Mouse (Mus musculus): ENCODE measurements around the gene Ccdc58. TPM values are rescaled to one million over a fixed set of nuclear protein-coding genes. Genes with fewer than 3 reads are reported as not detected.
A peak's percentile ranks its signal among the peaks of the same experiment; 100 is the strongest.
"Not testable (repeated sequence)": the region's sequence is repeated elsewhere in the genome, so short reads cannot be mapped to it uniquely, and the experiment has no call there.

Ccdc58 gene
- 43.8 and 44.6 TPM in 2 replicates for polyA plus RNA-seq (2015; fragmentation: Nextera tagmentation; extraction: Ambion mirVana)

DNA sequence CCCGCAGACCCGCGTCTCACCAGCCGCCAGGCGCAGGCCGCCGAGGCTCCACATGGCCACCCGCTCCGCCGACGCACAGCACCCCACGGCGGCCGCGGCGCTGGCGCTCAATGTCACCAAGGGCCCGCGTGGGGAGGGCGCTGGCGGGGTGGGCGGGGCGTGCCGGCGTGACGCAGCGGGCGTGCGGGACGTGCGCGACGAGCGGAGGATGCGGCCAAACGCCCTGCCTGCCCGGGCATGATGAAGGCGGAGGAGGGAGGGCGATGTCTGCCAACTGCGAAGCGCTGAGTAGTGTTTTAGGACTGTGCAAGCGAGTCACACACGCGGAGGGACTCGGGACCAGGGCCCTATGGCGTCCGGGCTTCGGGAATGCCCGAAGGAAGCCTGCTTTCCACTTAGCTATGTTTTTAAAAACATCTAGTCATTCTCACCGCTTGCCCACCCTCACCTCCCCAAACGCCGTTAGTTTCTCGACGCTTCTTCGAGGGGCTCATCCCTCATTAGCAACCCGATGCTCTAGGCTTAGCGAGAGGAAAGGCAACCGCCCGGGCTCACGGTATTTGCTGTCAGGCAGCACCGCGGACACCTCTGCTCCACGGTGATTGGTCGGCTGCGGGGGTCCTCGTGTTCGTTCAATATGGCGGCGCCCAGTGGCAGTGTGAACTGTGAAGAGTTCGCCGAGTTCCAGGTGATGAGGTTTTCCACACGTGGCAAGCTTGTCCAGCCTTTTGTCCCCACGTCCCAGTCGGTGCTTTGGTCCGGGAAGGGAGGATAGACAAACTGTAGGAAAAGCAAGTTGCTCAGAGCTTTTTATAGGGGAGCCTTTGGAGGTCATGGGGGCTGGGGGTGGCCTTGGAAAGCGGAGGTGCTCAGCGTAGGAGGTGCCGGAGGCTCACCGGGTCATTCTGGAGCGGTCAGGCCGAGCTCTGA, at the start of gene Ccdc58, which contains the start of gene Fam162a:
TSS of gene Ccdc58 (plus strand) at position 236 of the 930 bp plus-strand sequence.
TSS of gene Fam162a (minus strand) at position 145 of the 930 bp plus-strand sequence.
- H3K9me3 ChIP-seq (replicated peaks; ENCODE audit: control insufficient read depth, low read length): no peaks in the 10 kb centered on the region
- WGBS (ENCODE audit: insufficient replicate concordance): under 1% methylated on average over 80 of the region's 81 CpGs
- H3K4me3 ChIP-seq (ENCODE audit: low read depth, low read length): peak within 1 kb of the TSS; percentile 95
- H3K27me3 ChIP-seq (ENCODE audit: control insufficient read depth, insufficient read depth, low read depth, low read length): no peaks in the 10 kb centered on the region
- ATAC-seq (ENCODE audit: low read depth): peak; percentile 94
- H3K4me1 ChIP-seq (ENCODE audit: control insufficient read depth, low read depth, low read length): peaks cover 25% of the 10 kb centered on the region
- no peaks in the 10 kb centered on the region for H3K36me3 ChIP-seq (ENCODE audit: control insufficient read depth, insufficient read depth)
- peak within 1 kb of the TSS; percentile 98 for H3K27ac ChIP-seq (ENCODE audit: low read length)
- H3K4me2 ChIP-seq (ENCODE audit: low read depth, low read length): peak within 1 kb of the TSS; percentile 92
- H3K9ac ChIP-seq (ENCODE audit: low read depth, low read length): peak within 1 kb of the TSS; percentile 95

DNA sequence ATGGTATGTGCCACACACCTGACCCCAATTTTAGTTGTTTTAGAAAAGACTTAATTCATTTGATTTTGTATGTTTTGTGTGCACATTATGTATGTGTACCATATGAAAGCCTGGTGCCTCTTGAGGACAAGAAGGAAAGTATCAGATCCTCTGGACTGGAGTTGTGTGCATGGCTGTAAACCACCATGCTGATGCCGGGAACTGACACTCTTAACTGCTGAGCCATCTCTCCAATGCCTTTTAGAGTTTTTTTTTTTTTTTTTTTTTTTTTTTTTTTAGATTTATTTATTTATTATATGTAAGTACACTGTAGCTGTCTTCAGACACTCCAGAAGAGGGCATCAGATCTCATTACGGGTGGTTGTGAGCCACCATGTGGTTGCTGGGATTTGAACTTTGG, 43.4 kb upstream of the Ccdc58 start:
- not testable (repeated sequence) for H3K27me3 ChIP-seq (ENCODE audit: control insufficient read depth, insufficient read depth, low read depth, low read length); H3K9me3 ChIP-seq (replicated peaks; ENCODE audit: control insufficient read depth, low read length); ATAC-seq (ENCODE audit: low read depth); H3K4me2 ChIP-seq (ENCODE audit: low read depth, low read length); H3K27ac ChIP-seq (ENCODE audit: low read length); H3K4me1 ChIP-seq (ENCODE audit: control insufficient read depth, low read depth, low read length); H3K4me3 ChIP-seq (ENCODE audit: low read depth, low read length); H3K9ac ChIP-seq (ENCODE audit: low read depth, low read length)
- WGBS (ENCODE audit: insufficient replicate concordance): 67% methylated on average over 1 of the region's 2 CpGs
- peaks cover 28% of the 10 kb centered on the region for H3K36me3 ChIP-seq (ENCODE audit: control insufficient read depth, insufficient read depth)

DNA sequence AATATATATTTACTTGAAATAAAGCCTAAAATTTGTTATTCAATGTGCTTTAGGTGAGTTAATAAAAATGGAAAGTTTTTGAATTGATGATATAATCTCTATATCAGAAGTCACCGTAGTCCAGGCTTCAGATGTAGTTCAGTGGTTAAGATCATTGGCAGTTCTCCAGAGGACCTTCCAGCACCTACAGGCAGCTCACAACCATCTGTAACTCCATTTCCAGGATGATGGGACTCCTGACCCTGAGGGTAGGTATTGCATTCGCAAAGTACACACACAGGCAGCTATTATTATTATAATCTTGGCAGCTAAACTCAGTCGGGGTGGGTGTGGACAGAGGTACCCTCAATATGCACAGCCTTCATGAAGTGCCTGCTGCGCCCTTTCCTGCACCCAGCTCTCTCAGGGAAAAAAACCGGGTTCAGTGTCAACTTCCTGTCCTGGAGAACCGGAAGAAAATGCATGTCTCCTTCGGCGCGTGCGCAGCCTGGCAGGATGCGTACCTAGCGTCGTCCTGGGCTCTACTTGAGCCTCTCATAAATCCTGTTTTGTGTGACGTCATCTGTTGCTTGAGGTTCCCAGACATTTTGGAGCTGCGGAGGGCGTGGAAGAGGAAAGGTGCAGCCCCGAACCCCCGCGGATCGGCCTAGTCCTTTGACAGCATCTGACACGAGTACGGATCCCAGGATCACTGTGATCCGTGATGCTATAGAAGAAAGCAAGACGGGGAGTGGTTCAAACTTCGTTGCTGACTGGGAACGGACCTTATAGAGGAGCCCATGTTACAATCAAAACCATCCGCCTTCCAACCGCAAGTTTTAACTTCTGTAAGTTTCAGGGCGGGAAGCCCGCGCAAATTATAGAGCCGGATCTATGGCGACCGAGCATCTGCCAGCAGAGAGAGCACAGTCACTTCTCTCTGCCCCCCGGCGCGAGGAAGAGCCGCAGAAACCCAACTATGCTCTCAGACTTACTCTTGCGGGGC, 30.6 kb upstream of the Ccdc58 start, which contains the start of gene Wdr5b:
TSS of gene Wdr5b (plus strand) at position 551 of the 985 bp plus-strand sequence.
- H3K4me3 ChIP-seq (ENCODE audit: low read depth, low read length): peak within 1 kb of the TSS; percentile 75
- peak; percentile 96 for ATAC-seq (ENCODE audit: low read depth)

DNA sequence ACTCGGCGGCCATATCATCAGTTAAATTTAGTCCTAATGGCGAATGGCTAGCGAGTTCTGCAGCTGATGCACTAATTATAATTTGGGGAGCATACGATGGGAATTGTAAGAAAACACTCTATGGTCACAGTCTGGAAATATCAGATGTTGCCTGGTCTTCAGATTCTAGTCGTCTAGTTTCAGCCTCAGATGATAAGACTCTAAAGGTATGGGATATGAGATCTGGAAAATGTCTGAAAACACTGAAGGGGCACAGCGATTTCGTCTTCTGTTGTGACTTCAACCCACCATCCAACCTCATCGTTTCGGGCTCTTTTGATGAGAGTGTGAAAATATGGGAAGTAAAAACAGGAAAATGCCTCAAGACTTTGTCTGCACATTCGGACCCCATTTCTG, 29.9 kb upstream of the Ccdc58 start:
- Histone ChIP-seq H3K36me3 (ENCODE audit: control insufficient read depth, insufficient read depth) (peaks cover 6% of the 10 kb centered on the region), H3K9me3 (replicated peaks; ENCODE audit: control insufficient read depth, low read length) (no peaks in the 10 kb centered on the region), H3K9ac (ENCODE audit: low read depth, low read length) (peak overlapping the region; percentile 81), H3K4me2 (ENCODE audit: low read depth, low read length) (peak overlapping the region; percentile 83), H3K4me3 (ENCODE audit: low read depth, low read length) (peak overlapping the region; percentile 75), H3K4me1 (ENCODE audit: control insufficient read depth, low read depth, low read length) (no peaks in the 10 kb centered on the region; the same call in none of the 2 replicates), H3K27ac (ENCODE audit: low read length) (peak overlapping the region; percentile 81), H3K27me3 (ENCODE audit: control insufficient read depth, insufficient read depth, low read depth, low read length) (no peaks in the 10 kb centered on the region)
- WGBS (ENCODE audit: insufficient replicate concordance): 17% methylated on average over 11 of the region's 11 CpGs
- no peak for ATAC-seq (ENCODE audit: low read depth)

More for the DNA sequence above, 30.6 kb upstream of the Ccdc58 start, which contains the start of gene Wdr5b:
- Histone ChIP-seq H3K27ac (ENCODE audit: low read length) (peak within 1 kb of the TSS; percentile 81), H3K36me3 (ENCODE audit: control insufficient read depth, insufficient read depth) (peaks cover 2% of the 10 kb centered on the region), H3K4me1 (ENCODE audit: control insufficient read depth, low read depth, low read length) (no peaks in the 10 kb centered on the region; the same call in none of the 2 replicates), H3K27me3 (ENCODE audit: control insufficient read depth, insufficient read depth, low read depth, low read length) (no peaks in the 10 kb centered on the region), H3K4me2 (ENCODE audit: low read depth, low read length) (peak within 1 kb of the TSS; percentile 83), H3K9me3 (replicated peaks; ENCODE audit: control insufficient read depth, low read length) (no peaks in the 10 kb centered on the region), H3K9ac (ENCODE audit: low read depth, low read length) (peak within 1 kb of the TSS; percentile 81)
- 1% methylated on average over 39 of the region's 39 CpGs for WGBS (ENCODE audit: insufficient replicate concordance)

DNA sequence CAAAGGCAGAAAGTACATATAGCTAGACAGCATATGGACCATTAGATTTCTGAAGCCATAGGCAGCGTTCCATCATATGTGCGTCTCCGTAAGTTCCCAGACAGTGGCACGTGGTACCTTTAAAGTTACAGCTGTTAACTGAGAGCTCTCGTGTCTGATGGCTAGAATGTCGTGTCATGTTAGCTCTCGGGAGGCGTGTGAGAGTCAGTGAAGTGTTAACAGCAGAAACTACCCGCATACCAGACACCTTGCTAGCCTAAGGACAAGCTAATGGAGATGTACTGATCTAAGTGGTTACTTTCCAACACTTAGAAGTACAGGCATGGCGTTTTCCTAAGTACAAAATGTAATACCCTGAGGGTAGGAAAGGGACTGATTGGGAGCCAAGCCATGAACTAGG, 28.4 kb upstream of the Ccdc58 start:
- no peaks in the 10 kb centered on the region for H3K9me3 ChIP-seq (replicated peaks; ENCODE audit: control insufficient read depth, low read length)
- peaks cover 15% of the 10 kb centered on the region for H3K36me3 ChIP-seq (ENCODE audit: control insufficient read depth, insufficient read depth)
- ATAC-seq (ENCODE audit: low read depth): no peak
- no peaks in the 10 kb centered on the region for H3K27me3 ChIP-seq (ENCODE audit: control insufficient read depth, insufficient read depth, low read depth, low read length)
- H3K4me2 ChIP-seq (ENCODE audit: low read depth, low read length): no peak overlapping the region
- no peaks in the 10 kb centered on the region; the same call in none of the 2 replicates for H3K4me1 ChIP-seq (ENCODE audit: control insufficient read depth, low read depth, low read length)
- H3K27ac ChIP-seq (ENCODE audit: low read length): no peak overlapping the region
- no peak overlapping the region for H3K9ac ChIP-seq (ENCODE audit: low read depth, low read length)
- WGBS (ENCODE audit: insufficient replicate concordance): 85% methylated on average over 10 of the region's 10 CpGs
- no peak overlapping the region for H3K4me3 ChIP-seq (ENCODE audit: low read depth, low read length)

DNA sequence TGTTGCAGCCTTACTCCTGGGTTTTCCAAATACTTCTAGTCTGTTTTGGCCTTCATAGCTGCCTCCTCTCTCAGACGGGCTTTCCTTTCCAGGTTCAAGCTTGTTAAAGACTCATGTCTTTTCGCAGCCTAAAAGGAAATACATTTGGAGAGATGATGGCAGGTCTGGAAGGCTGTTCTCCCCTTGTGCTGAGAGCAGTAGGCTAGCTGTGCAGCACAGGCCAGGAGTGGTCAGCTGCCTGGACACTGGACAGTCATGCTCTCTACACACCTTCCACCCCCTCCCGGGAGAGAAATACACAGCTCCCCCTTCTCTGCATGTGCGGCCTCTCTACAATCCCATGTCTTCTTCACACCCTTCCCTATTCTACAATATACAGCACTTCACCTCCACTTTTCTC, 27.5 kb upstream of the Ccdc58 start:
- H3K4me2 ChIP-seq (ENCODE audit: low read depth, low read length): no peak overlapping the region
- H3K27ac ChIP-seq (ENCODE audit: low read length): no peak overlapping the region
- no peaks in the 10 kb centered on the region for H3K9me3 ChIP-seq (replicated peaks; ENCODE audit: control insufficient read depth, low read length)
- H3K36me3 ChIP-seq (ENCODE audit: control insufficient read depth, insufficient read depth): peaks cover 24% of the 10 kb centered on the region
- H3K4me3 ChIP-seq (ENCODE audit: low read depth, low read length): no peak overlapping the region
- H3K4me1 ChIP-seq (ENCODE audit: control insufficient read depth, low read depth, low read length): no peaks in the 10 kb centered on the region; the same call in none of the 2 replicates
- H3K27me3 ChIP-seq (ENCODE audit: control insufficient read depth, insufficient read depth, low read depth, low read length): no peaks in the 10 kb centered on the region
- ATAC-seq (ENCODE audit: low read depth): no peak
- H3K9ac ChIP-seq (ENCODE audit: low read depth, low read length): no peak overlapping the region
- WGBS (ENCODE audit: insufficient replicate concordance): 86% methylated on average over 4 of the region's 4 CpGs

DNA sequence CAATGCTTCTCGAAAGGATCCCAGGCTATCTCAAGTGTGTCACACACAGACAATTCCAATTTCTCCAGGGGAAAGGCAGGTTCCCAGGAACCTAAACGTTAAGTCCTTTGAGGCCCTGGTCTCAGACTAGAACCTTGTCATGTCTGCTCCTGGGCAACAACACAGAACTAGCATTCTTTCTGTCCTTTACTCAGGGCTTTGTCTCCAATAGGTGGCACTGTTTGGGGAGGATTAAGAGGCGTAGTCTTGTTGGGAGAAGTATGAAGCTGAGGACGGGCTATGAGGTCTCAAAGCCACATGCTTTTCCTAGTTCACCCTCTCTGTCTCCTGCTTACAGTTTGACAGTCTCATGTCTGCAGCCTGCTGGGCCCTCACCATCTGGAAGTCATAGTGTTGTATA, 23.9 kb upstream of the Ccdc58 start:
- WGBS (ENCODE audit: insufficient replicate concordance): 82% methylated on average over 4 of the region's 4 CpGs
- no peak for ATAC-seq (ENCODE audit: low read depth)
- no peaks in the 10 kb centered on the region for H3K9me3 ChIP-seq (replicated peaks; ENCODE audit: control insufficient read depth, low read length)
- no peak overlapping the region for H3K27ac ChIP-seq (ENCODE audit: low read length)
- no peaks in the 10 kb centered on the region; the same call in 1 of the 2 replicates for H3K4me1 ChIP-seq (ENCODE audit: control insufficient read depth, low read depth, low read length)
- H3K4me3 ChIP-seq (ENCODE audit: low read depth, low read length): no peak overlapping the region
- H3K36me3 ChIP-seq (ENCODE audit: control insufficient read depth, insufficient read depth): peaks cover 38% of the 10 kb centered on the region
- H3K9ac ChIP-seq (ENCODE audit: low read depth, low read length): no peak overlapping the region
- H3K4me2 ChIP-seq (ENCODE audit: low read depth, low read length): no peak overlapping the region
- H3K27me3 ChIP-seq (ENCODE audit: control insufficient read depth, insufficient read depth, low read depth, low read length): no peaks in the 10 kb centered on the region

DNA sequence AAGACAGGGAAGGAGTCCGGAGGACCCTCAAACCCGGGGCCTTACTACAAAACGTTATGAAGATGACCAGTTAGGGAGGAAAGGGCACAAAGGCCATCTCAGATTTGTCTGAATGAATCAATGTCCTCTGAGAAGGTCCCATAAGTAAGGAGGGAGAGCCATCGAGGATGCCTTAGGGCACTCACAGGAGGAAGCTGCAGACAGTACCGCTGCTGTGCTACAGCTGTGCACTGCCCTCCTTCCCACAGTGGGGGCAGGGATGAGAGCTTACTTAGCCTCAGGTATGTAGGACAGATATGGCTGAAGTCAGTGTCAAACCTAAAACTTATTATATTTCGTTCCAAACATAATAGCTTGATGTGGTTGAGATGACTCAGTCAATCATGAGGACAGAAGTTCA, 20.0 kb upstream of the Ccdc58 start:
- Histone ChIP-seq H3K27ac (ENCODE audit: low read length) (no peak overlapping the region), H3K9ac (ENCODE audit: low read depth, low read length) (no peak overlapping the region), H3K4me2 (ENCODE audit: low read depth, low read length) (no peak overlapping the region), H3K36me3 (ENCODE audit: control insufficient read depth, insufficient read depth) (peaks cover 32% of the 10 kb centered on the region), H3K27me3 (ENCODE audit: control insufficient read depth, insufficient read depth, low read depth, low read length) (no peaks in the 10 kb centered on the region), H3K4me3 (ENCODE audit: low read depth, low read length) (no peak overlapping the region), H3K9me3 (replicated peaks; ENCODE audit: control insufficient read depth, low read length) (no peaks in the 10 kb centered on the region), H3K4me1 (ENCODE audit: control insufficient read depth, low read depth, low read length) (no peaks in the 10 kb centered on the region)
- no peak for ATAC-seq (ENCODE audit: low read depth)
- WGBS (ENCODE audit: insufficient replicate concordance): 81% methylated on average over 6 of the region's 6 CpGs

All from liver, embryonic 16.5 days (tissue).